Mouse (Mus musculus) embryonic facial prominence, embryonic 13.5 days (tissue): ENCODE measurements around the gene Nfya. TPM values are rescaled to one million over a fixed set of nuclear protein-coding genes. Genes with fewer than 3 reads are reported as not detected.

Experiments
- polyA plus RNA-seq: library from polyadenylated mRNA; unstranded; fragments of >200 nt; fragmentation: Nextera tagmentation; extraction: Ambion mirVana; gene quantifications from 2 replicates; pipeline ENCODE4 v1.2.1, GENCODE M21; 2015

Gene Nfya
- polyA plus RNA-seq, 1 experiment from 2014 or later = 16.0 TPM

Other genes with a start within 250 kb of the Nfya start
- gene A530064D06Rik, start 242.6 kb downstream of the Nfya start, polyA plus RNA-seq = not detected in 2 replicates
- 0.13 TPM in 1 of 2 replicates, not detected in the other for gene Trem1, start 177.1 kb downstream of the Nfya start, polyA plus RNA-seq
- gene Trem3, start 162.1 kb downstream of the Nfya start, polyA plus RNA-seq = not detected in 2 replicates
- gene Treml4, start 145.6 kb downstream of the Nfya start, polyA plus RNA-seq = 0.15 and 0.41 TPM in 2 replicates
- 0.28 and 0.39 TPM in 2 replicates for gene Treml2, start 110.4 kb downstream of the Nfya start, polyA plus RNA-seq
- gene B430306N03Rik, start 93.8 kb downstream of the Nfya start, polyA plus RNA-seq = 0.12 TPM in 1 of 2 replicates, not detected in the other
- gene Trem2, start 63.5 kb downstream of the Nfya start, polyA plus RNA-seq = 2.9 and 3.7 TPM in 2 replicates
- gene Treml1, start 50.0 kb downstream of the Nfya start, polyA plus RNA-seq = 1.1 and 1.2 TPM in 2 replicates
- 53.5 and 57.6 TPM in 2 replicates for gene Oard1, start 108 bp upstream of the Nfya start, polyA plus RNA-seq
- gene Apobec2, start 23.0 kb upstream of the Nfya start, polyA plus RNA-seq = 2.9 TPM in 2 replicates
- gene Tspo2, start 41.6 kb upstream of the Nfya start, polyA plus RNA-seq = 1.3 and 2.9 TPM in 2 replicates
- 0.08 and 0.30 TPM in 2 replicates for gene Unc5cl, start 45.0 kb upstream of the Nfya start, polyA plus RNA-seq